Mouse (Mus musculus): ENCODE measurements at regions not wholly inside any gene's neighbourhood (a gene's known extent, or its start where the extent isn't known, plus 50 kb on each side); places are given as distances from the start of the nearest gene placed in this dataset.

- TF ChIP-seq CTCF (IDR thresholded peaks at IDR 0.05; ENCODE audit: low read depth, low read length), result no peak
- TF ChIP-seq GATA1 (IDR thresholded peaks at IDR 0.05; ENCODE audit: borderline replicate concordance, low read length), result no peak
- no peak for TF ChIP-seq POLR2AphosphoS5 (IDR thresholded peaks at IDR 0.05; ENCODE audit: insufficient replicate concordance, low read depth, low read length)
- no peak for TF ChIP-seq TAL1 (conservative IDR thresholded peaks at IDR 0.05; ENCODE audit: low read depth, low read length)
These were observed 53.6 kb upstream of the Mvb12b start for GRCm38 (mm10) chr2:33941316-33941715.
